Mouse (Mus musculus) neutrophil, adult 65 days (primary cell): ENCODE measurements around the gene Pkig. TPM values are rescaled to one million over a fixed set of nuclear protein-coding genes. Genes with fewer than 3 reads are reported as not detected.

Experiments used
- total RNA-seq: library from RNA; stranded (reverse); gene quantifications from 2 replicates; pipeline ENCODE4 v1.2.4, GENCODE M21; 2023

The Pkig gene
- 15.7 and 16.7 TPM in 2 replicates for total RNA-seq

GRCm38 (mm10) chr2:163657975-163658886, at the start of gene Pkig:
Gene Pkig, plus strand, starts transcription at chr2:163658386.

GRCm38 (mm10) chr2:163644575-163645385, 13.4 kb upstream of the Pkig start, which contains the start of gene Serinc3:
Gene Serinc3, minus strand, starts transcription at chr2:163645131.

GRCm38 (mm10) chr2:163749647-163750611, 91.7 kb downstream of the Pkig start, which contains the start of gene Ada:
Gene Ada, minus strand, starts transcription at chr2:163750239.

Other genes with a start within 250 kb of the Pkig start
- gene Oser1, start 233.7 kb upstream of the Pkig start, total RNA-seq = 107 and 131 TPM in 2 replicates
- not detected in 2 replicates for gene Gdap1l1, start 219.9 kb upstream of the Pkig start, total RNA-seq
- gene Fitm2, start 185.8 kb upstream of the Pkig start, total RNA-seq = 0.66 and 1.0 TPM in 2 replicates
- not detected in 2 replicates for gene R3hdml, start 166.1 kb upstream of the Pkig start, total RNA-seq
- not detected in 2 replicates for gene Hnf4a, start 151.6 kb upstream of the Pkig start, total RNA-seq
- 45.7 and 58.2 TPM in 2 replicates for gene Ttpal, start 56.1 kb upstream of the Pkig start, total RNA-seq
- 431 and 484 TPM in 2 replicates for gene Serinc3, start 13.3 kb upstream of the Pkig start, total RNA-seq
- gene Ada, start 91.9 kb downstream of the Pkig start, total RNA-seq = 12.9 and 18.1 TPM in 2 replicates
- not detected in 2 replicates for gene Ccn5, start 162.5 kb downstream of the Pkig start, total RNA-seq
- gene Kcnk15, start 195.3 kb downstream of the Pkig start, total RNA-seq = not detected in 2 replicates